Mouse (Mus musculus): ENCODE measurements at regions not wholly inside any gene's neighbourhood (a gene's known extent, or its start where the extent isn't known, plus 50 kb on each side); places are given as distances from the start of the nearest gene placed in this dataset.

DNA sequence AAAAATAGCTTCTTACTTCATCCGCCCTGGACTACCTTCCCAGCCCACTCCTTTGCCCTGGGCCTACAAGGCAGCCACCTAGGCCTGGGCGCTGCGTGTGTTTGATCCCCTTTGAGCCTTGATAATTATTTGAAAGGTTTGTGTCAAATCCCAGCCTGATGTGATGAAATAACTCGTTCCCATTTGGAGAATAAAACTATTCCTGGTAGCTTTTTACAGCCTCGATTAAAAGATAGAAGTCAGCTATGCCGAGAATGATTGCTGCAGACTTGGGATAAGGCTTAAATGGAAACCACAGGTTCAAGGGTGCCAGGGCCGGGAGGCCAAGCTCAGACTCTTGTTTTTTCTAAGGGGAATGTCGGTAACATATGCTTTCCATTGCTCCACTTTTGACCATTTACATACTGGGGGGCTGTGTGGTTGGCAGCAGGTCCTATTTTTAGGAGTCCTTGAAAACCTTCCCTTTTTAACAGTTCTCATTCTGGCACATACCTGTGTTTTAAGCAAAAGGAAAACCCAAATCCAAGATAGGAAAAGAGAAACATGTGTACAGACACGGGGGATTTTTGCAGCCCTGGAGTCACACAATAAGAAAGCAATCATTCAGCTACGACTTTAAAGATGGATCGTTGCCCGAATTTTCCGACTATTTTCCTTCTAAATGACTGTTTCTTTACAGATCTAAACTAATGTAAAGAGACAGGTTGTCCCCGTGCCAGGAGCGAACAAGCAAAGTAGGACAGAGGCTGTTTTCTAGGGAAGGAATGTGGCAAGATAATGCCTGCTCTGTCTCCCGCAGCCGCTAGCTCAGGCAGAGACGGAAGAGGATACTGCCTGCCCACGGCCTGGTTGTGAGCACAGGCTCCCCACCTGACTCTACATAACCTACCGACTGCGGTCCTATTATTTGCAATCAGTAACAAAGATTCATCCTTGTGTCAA, 234.8 kb downstream of the Setd4 start:
- TF ChIP-seq CTCF (IDR thresholded peaks at IDR 0.05; ENCODE audit: low read depth) (no peak), EP300 (IDR thresholded peaks at IDR 0.05; ENCODE audit: low read depth) (no peak)
